Mouse (Mus musculus) spleen, postnatal 36 days (tissue): ENCODE results near the gene Sec22a.

Experiments
- DNase-seq, 2 experiments: peaks; one replicate each; pipeline ENCODE4 v3.0.0; 2022; ENCODE audit warnings: low spot score in 2 of 2, mixed read lengths in 1 of 2

Gene Sec22a

DNA sequence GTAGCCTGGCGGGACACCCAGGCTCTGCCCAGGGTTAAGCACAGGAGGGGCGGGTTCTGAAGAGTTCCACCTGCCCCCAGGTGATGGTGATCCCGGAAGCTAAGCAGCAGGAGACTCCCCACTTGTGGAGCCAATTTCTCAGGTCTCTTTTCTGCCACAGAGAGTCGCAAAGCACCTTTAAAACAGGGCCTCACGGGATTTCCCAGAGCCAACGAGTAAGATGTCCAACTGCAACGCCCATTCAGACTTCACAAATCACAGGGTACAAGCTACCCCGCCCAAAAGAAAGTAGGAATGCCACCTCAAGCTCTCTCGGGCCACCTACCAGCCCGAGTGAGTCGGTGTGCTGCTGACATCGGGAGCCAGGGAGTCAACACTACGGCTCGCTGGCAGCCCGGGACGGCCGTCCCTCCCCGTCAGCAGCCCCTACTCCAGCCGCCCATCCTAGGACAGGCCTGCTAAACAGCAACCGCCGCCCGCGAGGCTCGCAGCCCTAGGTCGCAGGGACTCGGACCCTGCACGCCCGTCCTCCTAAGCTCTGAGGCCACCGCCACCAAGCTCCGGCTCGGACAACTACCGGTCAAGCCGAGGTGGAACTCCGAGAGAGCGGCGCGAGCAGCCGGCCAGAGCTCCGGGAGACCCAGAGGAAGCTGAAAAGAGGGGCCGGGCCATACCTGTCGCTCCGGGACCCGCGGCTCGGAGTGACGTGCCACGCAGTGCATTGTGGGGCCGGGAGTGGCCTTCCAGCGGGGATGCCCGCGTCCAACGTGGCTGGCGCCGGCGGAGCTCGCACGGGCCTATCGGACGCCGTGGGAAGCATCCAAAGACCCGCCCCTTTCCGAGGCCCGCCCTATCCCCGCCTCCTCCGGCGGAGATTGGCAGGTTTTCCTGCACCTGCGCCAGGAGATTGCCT is at the start of gene Sec22a:
TSS of gene Sec22a (minus strand) at position 769 of the 913 bp plus-strand sequence.
- peak; percentile 90 for DNase-seq

- no peak for DNase-seq
These were observed 43.0 kb upstream of the Sec22a start for GRCm38 (mm10) chr16:35406706-35407105.

- DNase-seq: no peak
These were observed 42.4 kb upstream of the Sec22a start for GRCm38 (mm10) chr16:35406166-35406565.

- DNase-seq: no peak
These were observed 41.8 kb upstream of the Sec22a start for GRCm38 (mm10) chr16:35405348-35406080.

DNA sequence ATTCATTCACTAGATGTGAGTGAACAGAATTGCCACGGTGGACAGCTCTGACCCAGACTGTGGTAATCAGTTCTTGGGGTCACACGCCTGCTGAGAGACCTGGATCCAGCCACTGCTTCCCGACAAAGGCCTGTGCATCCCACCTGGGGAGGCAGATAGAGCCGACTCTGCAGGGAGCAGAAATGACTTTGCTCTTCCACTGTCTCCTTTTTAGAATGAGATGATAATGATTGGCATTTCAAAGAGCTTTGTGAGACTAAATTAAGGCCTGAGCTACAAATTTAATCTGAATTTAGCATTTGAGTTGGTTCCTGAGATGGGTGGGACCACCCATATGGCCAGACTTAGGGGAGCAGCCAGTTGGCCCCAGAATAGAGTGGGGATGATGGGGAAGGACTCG is 41.1 kb upstream of the Sec22a start:
- no peak for DNase-seq

GRCm38 (mm10) chr16:35403891-35404290 is 40.2 kb upstream of the Sec22a start:
- no peak for DNase-seq

GRCm38 (mm10) chr16:35403356-35403755 is 39.6 kb upstream of the Sec22a start:
- no peak for DNase-seq

GRCm38 (mm10) chr16:35392813-35393212 is 29.1 kb upstream of the Sec22a start:
- no peak for DNase-seq

- no peak for DNase-seq
These were observed 21.9 kb upstream of the Sec22a start for GRCm38 (mm10) chr16:35385654-35386053.

GRCm38 (mm10) chr16:35380048-35380447 is 16.3 kb upstream of the Sec22a start:
- DNase-seq: no peak

GRCm38 (mm10) chr16:35379344-35379743 is 15.6 kb upstream of the Sec22a start:
- no peak for DNase-seq

GRCm38 (mm10) chr16:35364063-35364428 is 328 bp upstream of the Sec22a start:
- no peak for DNase-seq

DNA sequence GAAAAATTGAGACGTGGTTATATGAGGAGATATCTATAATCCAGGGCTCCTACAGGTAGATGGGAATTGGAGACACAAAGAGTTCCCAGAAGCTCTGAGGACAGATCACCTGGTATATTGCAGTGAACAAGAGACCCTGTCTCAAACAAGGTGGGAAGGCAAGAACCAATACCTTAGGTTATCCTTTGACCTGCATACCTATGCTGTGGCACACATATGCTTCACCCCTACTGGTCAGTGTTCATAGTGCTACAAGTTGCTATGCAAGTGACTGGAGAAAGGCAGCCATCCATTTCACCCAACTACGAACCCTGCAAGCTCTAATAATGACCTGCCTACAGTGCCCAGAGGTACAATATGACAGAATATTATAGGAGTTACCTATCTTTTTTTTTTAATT is 1.5 kb downstream of the Sec22a start:
- DNase-seq: no peak

DNA sequence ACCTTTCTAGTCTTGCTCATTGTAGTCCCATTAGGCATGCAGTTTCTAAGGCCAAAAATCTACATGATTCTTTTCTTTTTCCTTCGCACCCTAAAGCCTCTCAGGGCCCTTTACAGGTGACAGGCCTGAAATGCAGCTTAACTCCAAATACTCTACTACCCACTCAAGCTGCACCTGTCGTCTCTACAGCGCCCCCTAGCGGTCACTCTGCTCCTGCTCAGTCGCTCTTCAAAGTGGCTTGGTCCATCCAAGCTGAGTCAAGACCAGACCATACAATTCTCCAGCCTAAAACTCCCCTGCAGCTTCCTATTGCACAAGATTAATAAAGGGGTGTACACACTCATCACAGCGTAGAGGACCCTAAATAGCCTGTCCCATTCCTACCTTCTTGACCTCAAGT is 3.1 kb downstream of the Sec22a start:
- DNase-seq: peak; percentile 25 to 32

- DNase-seq: no peak
These were observed 6.3 kb downstream of the Sec22a start for GRCm38 (mm10) chr16:35357449-35357848.

- no peak for DNase-seq
These were observed 33.3 kb downstream of the Sec22a start for GRCm38 (mm10) chr16:35330451-35330850.

GRCm38 (mm10) chr16:35319773-35320172 is 43.9 kb downstream of the Sec22a start:
- DNase-seq: no peak

- DNase-seq: no peak
These were observed 44.4 kb downstream of the Sec22a start for GRCm38 (mm10) chr16:35319335-35319734.

DNA sequence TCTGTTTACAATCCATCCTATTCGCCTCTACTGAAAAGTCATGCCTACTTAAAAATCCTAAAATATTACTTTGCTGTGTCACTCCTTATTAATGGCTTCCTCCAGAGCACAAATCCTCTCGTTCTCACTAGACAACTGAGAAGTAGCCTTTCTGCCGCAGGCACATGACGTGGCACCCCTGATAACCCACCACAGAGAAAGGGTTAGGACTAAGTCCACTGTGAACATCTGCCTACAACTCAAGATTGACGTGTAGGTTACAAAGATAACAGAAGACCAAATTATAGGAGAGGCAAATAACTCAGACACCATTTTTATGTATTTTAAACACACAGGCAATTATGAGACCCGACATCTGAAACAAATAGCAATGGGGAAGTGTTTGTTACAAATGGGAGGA is 45.3 kb downstream of the Sec22a start:
- DNase-seq: no peak

GRCm38 (mm10) chr16:35317460-35317859 is 46.3 kb downstream of the Sec22a start:
- DNase-seq: no peak

- no peak for DNase-seq
These were observed 46.9 kb downstream of the Sec22a start for GRCm38 (mm10) chr16:35316856-35317264.

GRCm38 (mm10) chr16:35315496-35315895 is 48.2 kb downstream of the Sec22a start:
- no peak for DNase-seq

GRCm38 (mm10) chr16:35311586-35311985 is 52.1 kb downstream of the Sec22a start:
- DNase-seq: no peak
